Mouse (Mus musculus) thymus, adult 2 months (tissue): ENCODE measurements around the gene Trpm4. TPM values are rescaled to one million over a fixed set of nuclear protein-coding genes. Genes with fewer than 3 reads are reported as not detected.

Experiments used
- DNase-seq: peaks from one replicate; pipeline ENCODE4 v3.0.0; 2021
- H3K27ac ChIP-seq: fragments of 200-500 bp; 2 replicates; pipeline ENCODE4 v1.5.1; 2012; ENCODE audit warnings: low read length, control low read depth; ENCODE audit not compliant: control insufficient read depth, insufficient read depth
- H3K27me3 ChIP-seq: fragments of 200-500 bp; 2 replicates; pipeline ENCODE4 v1.6.1; 2012; ENCODE audit warnings: mild to moderate bottlenecking, low read length, moderate library complexity, mixed read lengths; ENCODE audit not compliant: control insufficient read depth, insufficient read depth
- H3K36me3 ChIP-seq: fragments of 200-500 bp; 2 replicates; pipeline ENCODE4 v1.6.1; 2012; ENCODE audit warnings: mild to moderate bottlenecking, low read length, moderate library complexity; ENCODE audit not compliant: control insufficient read depth, insufficient read depth
- H3K4me1 ChIP-seq: fragments of 200-500 bp; replicated peaks from 2 replicates; pipeline ENCODE4 v1.6.1; 2012; ENCODE audit warnings: low read length; ENCODE audit not compliant: control insufficient read depth, insufficient read depth
- H3K4me3 ChIP-seq: fragments of 200-500 bp; 2 replicates; pipeline ENCODE4 v1.5.1; 2012; ENCODE audit warnings: mild to moderate bottlenecking, low read length, control low read depth, moderate library complexity; ENCODE audit not compliant: control insufficient read depth, insufficient read depth
- CTCF ChIP-seq: fragments of 200-500 bp; IDR thresholded peaks from 2 replicates; pipeline ENCODE4 v1.5.1; 2012; ENCODE audit warnings: mild to moderate bottlenecking, control low read depth, low read length, moderate library complexity, borderline replicate concordance; ENCODE audit not compliant: control insufficient read depth, poor library complexity, insufficient read depth; ENCODE audit errors: extremely low read depth
- POLR2A ChIP-seq: fragments of 200-500 bp; IDR thresholded peaks from 2 replicates; pipeline ENCODE4 v1.6.1; 2012; ENCODE audit warnings: mild to moderate bottlenecking, low read length, control low read depth, moderate library complexity; ENCODE audit not compliant: control insufficient read depth, poor library complexity, insufficient read depth; ENCODE audit errors: extremely low read depth
- WGBS: fragments of 180-500 bp; shearing (Covaris S2); methylation state at CpG from one replicate; pipeline ENCODE4 v1.1.7; 2018; 5-methylcytosine and 5-hydroxymethylcytosine counted together
- polyA plus RNA-seq: library from polyadenylated mRNA; depleted of rRNA; stranded (reverse); fragments of >200 nt; gene quantifications from 2 replicates; pipeline ENCODE4 v1.2.3, GENCODE M21; 2012; rRNA removed

The Trpm4 gene
- polyA plus RNA-seq, result 12.1 and 12.9 TPM in 2 replicates

DNA sequence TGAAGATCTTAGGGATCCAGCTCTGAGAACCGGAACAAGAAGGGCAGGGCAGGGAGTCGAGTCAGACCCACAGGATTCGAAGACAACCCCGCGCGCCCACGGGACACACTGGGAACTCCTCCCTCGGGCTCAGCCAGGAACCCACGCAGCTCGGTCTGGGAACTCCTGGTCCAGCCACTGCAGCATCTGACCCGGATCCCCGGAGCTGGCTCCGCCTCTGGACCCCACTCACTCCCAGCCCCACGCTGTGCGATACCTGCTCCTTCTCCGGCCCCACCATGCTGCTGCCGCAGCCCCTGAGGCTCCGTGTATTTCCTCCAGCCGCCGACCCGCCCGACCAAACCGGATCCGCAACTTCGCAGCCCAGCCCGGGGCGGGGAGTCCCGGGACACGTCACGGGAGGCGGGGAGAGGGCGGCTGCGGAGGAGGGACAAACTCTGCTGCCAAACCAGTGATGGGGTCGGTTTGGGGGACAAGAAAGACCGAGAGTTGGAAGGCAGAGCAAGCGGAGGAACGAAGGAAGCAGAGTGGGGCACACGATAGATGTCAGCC, at the start of gene Trpm4:
TSS of gene Trpm4 (minus strand) at position 350 of the 552 bp plus-strand sequence.
- TF ChIP-seq POLR2A (peak; percentile 63), CTCF (0 out of 2 replicates have a peak, but pooled peaks have one; percentile 24)
- peak; percentile 89 for DNase-seq
- Histone ChIP-seq H3K4me3 (peak within 1 kb of the TSS; percentile 70), H3K27ac (no peak within 1 kb of the TSS), H3K27me3 (peaks cover 2% of the 10 kb centered on the region; the same call in 1 of the 2 replicates), H3K4me1 (peaks cover 18% of the 10 kb centered on the region), H3K36me3 (no peaks in the 10 kb centered on the region)
- WGBS, result under 1% methylated on average over 38 of the region's 38 CpGs

DNA sequence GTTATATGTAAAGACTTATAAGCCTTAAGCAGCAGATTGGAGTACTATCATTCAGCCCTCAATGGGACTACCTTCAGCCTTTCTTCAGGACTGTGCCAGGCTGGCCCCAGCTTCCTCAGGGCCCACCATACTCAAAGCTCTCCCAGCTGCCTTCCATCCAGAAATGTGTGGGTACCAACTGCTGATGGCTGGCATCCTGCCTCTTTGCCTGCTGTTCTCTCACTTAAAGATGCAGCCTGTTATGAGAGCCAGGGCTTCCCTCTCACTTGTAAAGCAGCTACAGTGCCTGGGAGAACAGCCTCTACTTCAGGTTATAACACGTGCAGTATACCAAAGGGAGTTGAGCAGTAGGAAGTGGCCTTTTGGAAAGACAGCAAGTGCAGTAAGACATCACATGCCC, 42.5 kb upstream of the Trpm4 start:
- Histone ChIP-seq H3K36me3 (peaks cover 60% of the 10 kb centered on the region), H3K4me3 (no peak overlapping the region), H3K27ac (no peak overlapping the region), H3K4me1 (no peaks in the 10 kb centered on the region), H3K27me3 (no peaks in the 10 kb centered on the region)
- DNase-seq, result no peak
- WGBS, result 97% methylated on average over 1 of the region's 1 CpGs
- TF ChIP-seq CTCF (no peak), POLR2A (no peak)

DNA sequence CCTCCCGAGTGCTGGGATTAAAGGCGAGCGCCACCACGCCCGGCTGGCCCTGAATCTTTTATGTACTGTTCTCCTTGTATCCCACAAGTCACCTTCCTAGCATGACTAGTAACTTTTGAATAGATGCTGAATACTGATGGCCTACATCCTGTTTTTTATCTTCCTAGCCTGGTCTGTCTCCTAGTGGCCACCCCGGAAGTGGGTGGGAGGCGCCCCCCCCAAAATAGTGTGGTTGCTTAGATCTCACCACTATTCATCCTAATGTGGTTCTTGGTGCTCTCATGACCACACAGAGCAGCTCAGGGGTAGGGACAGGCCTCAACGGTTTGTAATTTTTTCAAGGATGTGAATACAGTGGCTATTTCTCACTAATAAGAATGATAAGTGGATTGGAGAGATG, 41.0 kb upstream of the Trpm4 start:
- Histone ChIP-seq H3K27ac (no peak overlapping the region), H3K4me3 (no peak overlapping the region), H3K27me3 (no peaks in the 10 kb centered on the region), H3K4me1 (peaks cover 11% of the 10 kb centered on the region), H3K36me3 (peaks cover 45% of the 10 kb centered on the region)
- DNase-seq, result no peak
- TF ChIP-seq CTCF (no peak), POLR2A (no peak)
- 66% methylated on average over 8 of the region's 8 CpGs for WGBS

DNA sequence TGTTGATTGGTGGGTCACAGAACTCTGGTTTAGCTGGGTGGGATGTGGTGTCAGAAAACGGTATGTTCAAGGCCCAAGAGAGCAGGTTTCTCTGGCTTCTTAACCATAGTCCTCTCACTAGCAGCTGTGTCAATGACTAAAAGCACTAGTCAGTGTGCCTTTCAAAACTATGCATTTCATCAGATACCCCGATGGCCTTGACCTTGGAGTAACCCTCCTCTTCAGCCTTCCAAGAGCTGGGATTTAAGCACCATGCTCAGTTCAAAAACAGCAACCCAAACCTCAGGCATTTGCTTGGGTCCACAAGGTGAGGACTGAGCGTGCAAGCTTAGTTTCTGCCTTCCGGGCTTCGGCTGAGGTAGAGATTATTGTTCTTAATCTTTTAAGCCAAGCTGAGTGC, 38.8 kb upstream of the Trpm4 start:
- no peak for DNase-seq
- Histone ChIP-seq H3K4me3 (no peak overlapping the region), H3K27me3 (peaks cover 5% of the 10 kb centered on the region; the same call in 1 of the 2 replicates), H3K36me3 (peaks cover 23% of the 10 kb centered on the region), H3K27ac (no peak overlapping the region), H3K4me1 (peaks cover 22% of the 10 kb centered on the region)
- 91% methylated on average over 5 of the region's 5 CpGs for WGBS
- no peak for TF ChIP-seq CTCF

DNA sequence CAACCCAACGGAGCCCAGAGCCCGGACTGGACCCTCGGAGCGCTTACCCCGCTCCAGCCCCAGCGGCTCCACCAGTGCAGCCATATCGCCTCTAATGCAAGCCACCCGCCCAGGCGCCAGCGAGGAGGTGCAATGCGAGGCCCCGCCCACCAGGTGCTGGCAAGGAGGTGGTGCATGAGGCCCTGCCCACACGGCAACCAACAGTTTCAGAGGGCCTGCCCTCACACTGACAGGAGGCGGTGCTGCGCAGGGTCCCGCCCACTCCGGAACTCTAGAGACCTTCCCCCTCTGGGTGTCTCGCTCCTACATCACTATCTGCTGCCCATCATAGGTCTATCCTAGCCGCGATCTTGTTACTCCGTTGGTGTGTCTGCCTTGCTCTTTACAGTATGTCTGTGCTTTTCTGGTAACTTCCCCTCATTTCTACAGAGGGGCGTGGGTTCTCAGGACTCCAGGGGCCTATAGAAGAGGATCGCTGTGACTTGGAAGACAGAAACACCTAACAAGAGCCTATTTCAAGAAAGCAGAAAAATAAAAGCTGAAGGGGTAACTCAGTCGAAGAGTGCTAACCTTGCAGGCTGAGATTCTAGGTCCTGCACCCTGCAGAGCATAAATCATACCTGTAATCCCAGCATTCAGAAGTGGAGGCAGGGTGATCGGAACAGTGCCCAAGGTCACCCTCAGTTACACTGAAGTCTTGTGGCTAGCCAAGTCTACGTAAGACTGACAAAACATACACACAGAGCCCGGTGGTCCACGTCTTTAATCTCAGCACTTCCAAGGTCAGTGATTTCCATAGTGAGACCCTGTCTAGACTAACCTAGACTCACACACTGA, 37.1 kb upstream of the Trpm4 start, which contains the start of gene Lin7b:
TSS of gene Lin7b (minus strand) at position 109 of the 837 bp plus-strand sequence.
- Histone ChIP-seq H3K27me3 (peaks cover 13% of the 10 kb centered on the region; the same call in 1 of the 2 replicates), H3K4me3 (peak within 1 kb of the TSS; percentile 49), H3K4me1 (peaks cover 28% of the 10 kb centered on the region), H3K36me3 (peaks cover 6% of the 10 kb centered on the region), H3K27ac (no peak within 1 kb of the TSS)
- peak; percentile 88 for DNase-seq
- TF ChIP-seq POLR2A (no peak), CTCF (peak; percentile 49; the same call in 1 of the 2 replicates)
- 14% methylated on average over 28 of the region's 28 CpGs for WGBS

DNA sequence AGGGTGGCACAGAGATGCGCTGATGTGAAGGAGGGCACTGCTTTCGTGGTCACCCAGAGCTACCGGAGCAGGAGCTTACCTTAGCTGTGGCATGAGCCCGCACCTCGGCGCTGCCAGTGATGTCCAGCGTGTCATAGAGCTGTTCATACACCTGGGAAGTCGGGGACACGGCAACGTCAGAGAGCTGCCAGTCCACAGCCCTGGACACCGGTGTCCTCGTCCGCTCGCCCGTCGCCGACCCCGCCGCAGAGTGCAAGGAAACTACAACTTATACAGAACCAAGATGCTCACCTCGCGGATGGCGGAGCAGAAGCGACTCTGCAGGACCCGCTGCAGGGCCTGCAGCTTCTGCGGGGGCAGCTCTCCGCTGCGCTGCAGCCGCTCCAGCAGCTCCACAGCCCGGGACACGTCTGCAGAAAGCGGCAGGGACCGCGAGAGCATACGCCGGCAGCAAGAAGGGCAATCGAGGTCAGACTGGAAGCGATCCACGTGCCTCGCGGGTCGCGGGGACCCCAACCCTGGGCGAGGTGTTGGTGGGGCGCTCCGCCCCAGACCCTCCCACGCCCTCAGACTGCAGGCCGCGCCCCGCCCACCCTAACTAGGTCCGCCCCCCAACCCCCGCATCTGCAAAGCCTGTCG, 36.4 kb upstream of the Trpm4 start:
- WGBS, result 8% methylated on average over 52 of the region's 52 CpGs
- peak overlapping the region; percentile 49 for H3K4me3 ChIP-seq
- H3K27me3 ChIP-seq, result peaks cover 13% of the 10 kb centered on the region
- H3K27ac ChIP-seq, result no peak overlapping the region
- peaks cover 28% of the 10 kb centered on the region for H3K4me1 ChIP-seq
- no peak for TF ChIP-seq CTCF
- no peak for TF ChIP-seq POLR2A
- DNase-seq, result no peak
- no peaks in the 10 kb centered on the region; the same call in 1 of the 2 replicates for H3K36me3 ChIP-seq
